In the genomic region with DNA sequence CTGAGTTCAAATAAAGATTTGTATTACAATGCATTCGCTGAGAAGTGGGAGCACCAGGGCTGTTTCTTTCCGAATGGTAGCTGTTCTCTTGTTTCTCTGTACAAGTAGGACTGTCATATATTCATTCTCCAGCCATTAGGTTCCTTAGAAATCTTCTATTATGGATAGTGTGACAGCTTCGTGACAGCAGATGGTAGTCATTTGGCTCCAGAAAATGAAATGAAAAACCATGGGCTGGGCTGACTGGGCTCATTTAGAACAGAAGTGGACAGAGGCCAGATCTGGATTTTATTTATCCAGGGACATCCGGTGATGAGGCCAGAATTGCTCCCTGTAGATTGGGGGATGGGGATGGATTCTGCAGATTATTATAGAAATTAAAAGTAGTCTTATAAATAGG, we compare ENCODE assay signal across 26 mouse cellular contexts.
DNase-seq lines count a peak whose midpoint lies in the region; ATAC-seq and TF ChIP-seq lines count a peak whose summit lies in the region.
"Had no signal": no experiment of that assay in that cellular context is flagged by ENCODE, and none has a peak within 500 bp of the region (broad histone marks: within the 10 kb centered on the region; RNA-seq: fewer than 3 reads in every experiment).

No protein-coding gene starts in this region.

- H3K27me3 ChIP-seq in lung, embryonic 15.5 days = peaks cover 3% of the 10 kb centered on the region; the same call in 1 of the 2 replicates
- H3K27me3 ChIP-seq: embryonic facial prominence, embryonic 15.5 days; heart, embryonic 12.5 days; hindbrain, embryonic 12.5 days; kidney, embryonic 15.5 days; limb, embryonic 15.5 days; midbrain, embryonic 12.5 days had no signal

- no peak overlapping the region for H3K4me3 ChIP-seq in gastrocnemius, adult 2 months
- no peak overlapping the region for H3K4me3 ChIP-seq in lung, embryonic 15.5 days
- H3K4me3 ChIP-seq: embryonic facial prominence, embryonic 15.5 days; heart, embryonic 12.5 days; hindbrain, embryonic 12.5 days; kidney, embryonic 15.5 days; limb, embryonic 15.5 days; liver, embryonic 15.5 days; midbrain, embryonic 12.5 days had no signal

- no peaks in the 10 kb centered on the region for H3K36me3 ChIP-seq in lung, embryonic 15.5 days
- H3K36me3 ChIP-seq: embryonic facial prominence, embryonic 15.5 days; heart, embryonic 12.5 days; hindbrain, embryonic 12.5 days; kidney, embryonic 15.5 days; limb, embryonic 15.5 days; liver, embryonic 15.5 days; midbrain, embryonic 12.5 days had no signal

- no peak overlapping the region for H3K9ac ChIP-seq in lung, embryonic 15.5 days
- H3K9ac ChIP-seq: embryonic facial prominence, embryonic 15.5 days; heart, embryonic 12.5 days; hindbrain, embryonic 12.5 days; kidney, embryonic 15.5 days; limb, embryonic 15.5 days; liver, embryonic 15.5 days; midbrain, embryonic 12.5 days had no signal

- intact Hi-C loops in gastrocnemius, adult 2 months (cut with DNase I) = no loop called here

- no peak for TF ChIP-seq CTCF in gastrocnemius, adult 2 months (IDR thresholded peaks at IDR 0.05)
- no peak for TF ChIP-seq CTCF in brain, embryonic 14.5 days (IDR thresholded peaks at IDR 0.05; ENCODE audit: borderline replicate concordance, extremely low read depth, insufficient read depth, insufficient read length)

- no peaks in the 10 kb centered on the region for H3K9me3 ChIP-seq in lung, embryonic 15.5 days
- H3K9me3 ChIP-seq: embryonic facial prominence, embryonic 15.5 days; heart, embryonic 12.5 days; hindbrain, embryonic 12.5 days; kidney, embryonic 15.5 days; limb, embryonic 15.5 days; liver, embryonic 15.5 days; midbrain, embryonic 12.5 days had no signal

- 51% methylated on average over 4 of the region's 4 CpGs for WGBS in lung, embryonic 15.5 days

- no peak for TF ChIP-seq POLR2A in brain, embryonic 14.5 days (IDR thresholded peaks at IDR 0.05; ENCODE audit: borderline replicate concordance, extremely low read depth, insufficient read depth, insufficient read length, poor library complexity, severe bottlenecking)

- H3K4me2 ChIP-seq in lung, embryonic 15.5 days = no peak overlapping the region
- H3K4me2 ChIP-seq: embryonic facial prominence, embryonic 15.5 days; heart, embryonic 12.5 days; hindbrain, embryonic 12.5 days; kidney, embryonic 15.5 days; limb, embryonic 15.5 days; liver, embryonic 15.5 days; midbrain, embryonic 12.5 days had no signal

- H3K4me1 ChIP-seq in lung, embryonic 15.5 days = no peaks in the 10 kb centered on the region
- H3K4me1 ChIP-seq: embryonic facial prominence, embryonic 15.5 days; heart, embryonic 12.5 days; kidney, embryonic 15.5 days; limb, embryonic 15.5 days; liver, embryonic 15.5 days had no signal

- H3K27ac ChIP-seq in gastrocnemius, adult 2 months = no peak overlapping the region
- H3K27ac ChIP-seq in lung, embryonic 15.5 days = no peak overlapping the region
- H3K27ac ChIP-seq: embryonic facial prominence, embryonic 15.5 days; hindbrain, embryonic 12.5 days; kidney, embryonic 15.5 days; limb, embryonic 15.5 days; liver, embryonic 15.5 days; midbrain, embryonic 12.5 days had no signal

- ATAC-seq in lung, embryonic 15.5 days (ENCODE audit: borderline replicate concordance, extremely low read depth, low FRiP score, low TSS enrichment) = peak; percentile 65; the same call in 1 of the 2 replicates
- ATAC-seq in granulocyte monocyte progenitor cell, adult 5-6 weeks (replicated peaks; ENCODE audit: poor library complexity, severe bottlenecking) = no peak

- peak; percentile 69 to 78 for DNase-seq in cerebellum, postnatal 10 days
- DNase-seq in cerebellum, adult 11-12 months = no peak
- peak; percentile 12 for DNase-seq in gastrocnemius, postnatal 25 days
- no peak for DNase-seq in gastrocnemius, adult 2 months
- DNase-seq in lung, postnatal 25 days (ENCODE audit: low spot score) = no peak
- peak; percentile 45 for DNase-seq in brain, embryonic 14.5 days (ENCODE audit: low read depth)
- DNase-seq: adrenal gland, postnatal 14 days; cerebellum, adult 18-20 months; cerebellum, postnatal 36 days; embryo, embryonic 11 days; heart, adult 11 months; heart, postnatal 14 days; kidney, adult 11 months; kidney, postnatal 36 days; layer of hippocampus, postnatal 36 days; right cerebral cortex, postnatal 14 days; spleen, adult 18-20 months had no signal

Comparison
In these comparisons a context has a peak if more than half of its experiments do, and no peak if none do; other contexts are left out.
1. DNase-seq: peak in cerebellum, postnatal 10 days (2 of 2), gastrocnemius, postnatal 25 days (single experiment) and brain, embryonic 14.5 days (single experiment); none in cerebellum, adult 11-12 months (single experiment), gastrocnemius, adult 2 months (single experiment) and lung, postnatal 25 days (single experiment).